Mouse (Mus musculus): ENCODE results near the gene Cstf1.

The Cstf1 gene

GRCm38 (mm10) chr2:172370411-172371223 lies at the start of gene Cstf1, which contains the start of gene Aurka:
Gene Cstf1 (plus strand): TSS chr2:172370681.
Gene Aurka (minus strand): TSS chr2:172370535.
- peak; percentile 94 to 97 for DNase-seq (ENCODE audit: low spot score in 2 of 2)

GRCm38 (mm10) chr2:172320878-172321277 lies 49.6 kb upstream of the Cstf1 start:
- peak; percentile 53 to 79 for DNase-seq (ENCODE audit: low spot score in 2 of 2)

DNA sequence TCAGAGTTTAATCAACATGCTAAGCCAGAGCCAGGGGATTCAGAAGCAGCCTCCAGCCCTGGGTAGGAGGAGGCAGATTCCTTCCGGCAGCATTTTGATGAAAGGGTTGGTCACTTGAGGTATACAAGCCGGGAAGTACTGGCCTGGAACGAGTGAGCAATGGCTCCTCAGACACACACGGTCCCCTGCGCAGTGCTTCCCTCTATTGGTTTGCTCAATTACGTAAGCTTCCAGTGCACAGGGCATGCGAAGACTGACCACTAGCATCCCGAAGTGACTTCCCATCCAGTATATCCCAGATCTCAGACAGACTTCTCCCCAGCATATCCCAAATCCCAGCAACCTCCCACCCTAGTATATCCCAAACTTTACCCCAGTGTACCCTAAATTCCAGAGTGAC lies 42.2 kb upstream of the Cstf1 start:
- no peak for DNase-seq (ENCODE audit: low spot score in 2 of 2)

GRCm38 (mm10) chr2:172329179-172329578 lies 41.3 kb upstream of the Cstf1 start:
- peak; percentile 63 to 82 for DNase-seq (ENCODE audit: low spot score in 2 of 2)

GRCm38 (mm10) chr2:172338206-172338942 lies 32.1 kb upstream of the Cstf1 start:
- no peak for DNase-seq (ENCODE audit: low spot score in 2 of 2)

DNA sequence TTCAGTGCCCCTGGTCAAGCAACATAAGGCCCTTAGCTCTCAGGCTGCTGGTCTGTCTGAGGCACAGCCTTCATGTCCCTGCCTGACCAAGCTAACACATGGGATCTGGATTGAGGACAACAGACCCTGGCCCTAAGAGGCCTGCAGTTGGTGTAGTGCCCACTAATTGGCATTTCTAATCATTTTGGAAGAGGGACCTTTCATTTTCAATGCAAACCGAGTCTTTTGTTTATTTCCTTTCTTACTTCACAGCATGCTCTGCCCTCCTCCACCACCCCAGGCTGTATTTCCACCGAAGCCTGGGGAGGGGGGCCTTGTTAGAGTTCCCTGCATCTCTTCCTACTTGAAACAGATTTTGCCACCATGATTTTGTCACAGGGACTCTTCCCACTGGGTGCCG lies 29.5 kb upstream of the Cstf1 start:
- no peak for DNase-seq (ENCODE audit: low spot score in 2 of 2)

DNA sequence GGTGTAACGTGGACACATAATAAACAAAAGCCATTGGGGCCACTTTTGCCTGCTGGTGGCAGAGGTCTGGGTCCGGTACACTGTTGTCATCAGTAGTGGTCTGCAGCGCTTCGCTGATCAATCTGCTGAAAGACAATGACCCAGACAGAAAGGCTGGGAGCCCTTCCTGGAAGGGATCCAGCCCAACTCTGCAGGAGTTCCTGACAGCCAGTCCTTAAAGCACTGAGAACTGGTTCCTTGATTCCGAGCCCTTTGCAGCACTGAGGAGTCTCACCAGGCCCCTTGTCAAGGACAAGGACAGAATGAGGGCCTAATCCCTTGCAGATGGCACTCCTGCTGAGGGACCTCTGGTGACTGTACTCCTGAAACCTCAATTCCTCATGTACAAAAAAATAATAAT lies 28.9 kb upstream of the Cstf1 start:
- no peak for DNase-seq (ENCODE audit: low spot score in 2 of 2)

DNA sequence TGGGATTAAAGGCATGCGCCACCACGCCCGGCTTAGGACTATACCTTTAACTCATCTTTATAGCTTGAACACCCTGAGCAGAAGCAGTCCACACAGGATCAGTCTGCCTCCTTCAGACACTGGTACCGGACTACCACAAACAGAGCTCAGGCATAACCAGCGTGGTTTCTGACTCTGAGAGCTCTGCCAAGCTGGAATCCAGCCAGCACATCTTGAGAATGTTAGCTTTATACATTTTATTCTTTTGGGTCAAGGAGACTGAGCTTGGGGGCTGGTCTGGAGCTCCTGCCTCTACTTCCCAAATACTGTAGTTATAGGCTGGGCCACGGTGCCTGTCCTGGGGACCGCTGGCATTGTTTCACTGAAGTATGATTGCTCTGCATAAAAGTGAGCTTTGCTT lies 26.7 kb upstream of the Cstf1 start:
- no peak for DNase-seq (ENCODE audit: low spot score in 2 of 2)

DNA sequence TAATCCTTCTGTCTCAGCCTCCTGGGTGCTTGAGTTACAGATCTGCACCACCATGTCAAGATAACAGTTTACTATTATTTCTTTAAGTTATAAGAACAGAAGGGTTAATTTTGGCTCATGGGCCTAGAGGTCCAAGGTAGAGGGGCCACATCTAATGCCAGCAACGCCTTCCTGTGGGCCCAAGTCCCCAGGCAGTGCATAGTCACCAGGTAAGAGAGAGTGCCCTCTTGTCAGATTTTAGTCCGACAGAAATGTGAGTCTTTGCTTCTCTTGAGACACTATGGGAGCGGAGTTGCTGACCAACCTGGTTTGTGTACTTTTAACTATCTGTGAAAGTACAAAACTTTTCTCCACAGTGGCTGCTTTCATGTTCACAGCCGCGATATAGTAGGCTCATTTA lies 25.8 kb upstream of the Cstf1 start:
- DNase-seq (ENCODE audit: low spot score in 2 of 2), result no peak

- peak; percentile 97 to 99 for DNase-seq (ENCODE audit: low spot score in 2 of 2)
Measured at GRCm38 (mm10) chr2:172345258-172345738, 25.2 kb upstream of the Cstf1 start, which contains the start of gene Fam210b. Gene Fam210b (plus strand): TSS chr2:172345565.

DNA sequence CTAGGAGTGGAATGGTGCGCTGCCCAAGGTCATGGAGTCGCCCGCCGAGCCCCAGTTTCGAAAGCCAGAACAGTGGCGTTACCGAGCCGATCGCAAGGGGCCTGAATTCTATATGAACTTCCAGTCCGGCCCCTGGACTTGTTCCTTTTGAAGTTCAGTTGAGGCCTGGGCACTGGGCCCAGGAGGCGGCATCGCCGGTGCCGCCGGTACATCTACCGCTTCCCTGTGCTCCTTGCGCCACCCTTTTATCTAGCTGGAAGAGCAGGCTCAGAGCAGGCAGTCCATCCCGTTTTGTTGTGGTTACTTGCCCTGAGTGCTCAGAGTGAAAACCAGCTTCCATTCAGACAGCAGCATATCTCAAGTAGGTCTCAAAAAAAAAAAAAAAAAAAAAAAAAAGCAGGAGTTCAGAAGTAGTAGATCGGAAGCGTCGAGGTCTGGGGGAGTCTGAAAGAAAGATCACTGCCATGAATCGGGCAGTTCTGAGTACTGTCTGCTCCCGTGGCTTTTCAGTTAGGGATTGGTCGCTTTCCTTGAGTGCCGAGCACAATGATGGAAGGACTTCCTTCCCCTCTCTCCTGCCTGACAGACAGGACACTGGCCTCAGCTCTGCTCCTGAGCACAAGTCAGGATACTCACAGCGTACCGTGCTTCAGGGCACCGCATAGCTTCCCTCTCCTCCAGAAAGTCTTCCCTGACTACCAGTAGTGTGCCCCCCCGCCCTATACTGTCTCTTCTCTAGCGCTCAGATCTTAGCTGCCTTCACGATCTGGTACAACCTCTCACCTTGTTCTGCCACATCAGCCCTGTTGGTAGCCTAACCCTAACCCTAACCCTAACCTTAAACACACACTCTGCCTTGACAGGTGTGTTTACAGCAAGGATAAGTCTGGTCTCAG lies 24.2 kb upstream of the Cstf1 start:
- peak in 1 of 2 experiments; percentile 45 for DNase-seq (ENCODE audit: low spot score in 2 of 2)

DNA sequence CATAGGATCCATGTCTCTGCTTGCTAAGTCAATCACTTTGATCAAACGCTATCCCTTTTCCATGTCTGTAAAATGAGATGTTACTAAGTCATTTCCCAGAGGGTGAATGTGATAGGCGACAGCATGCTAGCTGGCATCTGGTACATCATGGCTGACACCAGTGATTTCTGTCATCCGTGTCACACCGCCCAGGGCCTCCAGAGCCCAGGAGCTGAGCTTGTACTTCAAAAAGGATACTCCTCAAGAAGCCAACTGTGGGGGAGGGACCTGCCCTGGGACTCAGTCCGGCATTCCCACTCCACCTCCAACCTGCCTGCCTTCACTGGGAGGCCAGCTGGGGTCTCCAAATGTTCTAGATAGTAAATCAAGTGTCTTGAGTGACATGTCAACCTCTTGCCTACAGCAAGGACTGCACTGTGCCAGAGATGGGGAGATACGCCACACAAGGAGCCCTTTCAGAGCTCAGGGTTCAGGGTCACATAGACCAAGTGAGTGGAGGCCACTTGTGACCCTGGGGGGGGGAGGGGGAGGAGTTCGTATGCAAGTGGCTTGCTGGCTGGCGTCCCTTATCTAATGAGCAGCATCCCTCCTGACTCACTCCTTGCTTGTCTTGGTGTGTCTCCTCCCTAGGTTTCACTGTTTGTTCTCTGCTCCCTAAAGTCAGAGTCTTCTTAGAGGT lies 23.4 kb upstream of the Cstf1 start:
- DNase-seq (ENCODE audit: low spot score in 2 of 2), result peak; percentile 65 to 73

DNA sequence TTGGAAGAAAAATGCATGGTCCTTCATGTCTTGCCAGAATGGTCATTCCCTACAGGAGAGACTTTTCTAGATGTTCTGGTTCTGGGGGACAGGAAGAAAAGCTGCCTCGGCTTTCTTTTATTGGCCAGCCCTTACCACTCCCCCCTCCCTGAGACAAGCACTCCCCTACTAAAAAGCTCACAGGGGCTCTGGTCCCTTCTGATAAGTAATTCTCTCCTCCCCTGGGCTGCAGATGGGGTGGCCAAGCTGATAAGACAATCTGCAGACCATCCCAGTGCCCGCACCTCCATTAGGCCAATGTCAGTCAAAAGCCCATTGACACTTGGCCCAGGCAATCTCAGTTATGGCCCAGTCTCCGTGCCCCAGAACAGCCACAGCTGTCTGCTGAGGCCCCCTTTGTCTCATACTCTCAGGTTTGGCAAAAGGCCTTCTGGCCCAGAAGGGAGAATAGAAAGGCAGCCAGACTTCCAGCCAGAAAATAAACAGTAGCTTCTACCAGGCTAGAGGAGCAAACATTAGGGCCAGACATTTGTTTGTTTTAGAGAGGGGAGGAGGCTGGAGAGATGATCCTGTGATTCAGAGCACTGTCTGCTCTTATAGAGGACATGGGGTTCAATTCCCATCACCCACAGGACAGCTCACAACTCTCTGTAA lies 22.1 kb upstream of the Cstf1 start:
- DNase-seq (ENCODE audit: low spot score in 2 of 2), result peak in 1 of 2 experiments; percentile 70

DNA sequence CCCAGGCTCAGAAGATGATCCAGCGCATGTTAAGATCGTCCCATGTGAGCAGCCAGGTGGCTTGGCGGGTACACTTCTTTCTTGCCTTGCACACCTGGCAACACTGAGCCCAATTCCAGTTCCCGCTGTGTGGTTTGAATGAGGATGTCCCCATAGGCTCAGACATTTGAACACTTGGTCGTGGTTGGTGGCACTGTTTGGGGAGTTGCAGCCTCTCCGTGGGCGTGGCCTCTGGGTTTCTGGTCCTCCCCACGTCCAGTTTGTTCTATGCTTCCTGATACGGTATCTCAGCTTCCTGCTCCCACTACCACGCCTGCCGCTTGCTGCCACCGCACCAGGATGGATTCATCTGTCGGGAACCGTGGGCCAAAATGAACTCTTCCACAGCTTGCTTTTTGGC lies 20.7 kb upstream of the Cstf1 start:
- no peak for DNase-seq (ENCODE audit: low spot score in 2 of 2)

- no peak for DNase-seq (ENCODE audit: low spot score in 2 of 2)
Measured at GRCm38 (mm10) chr2:172350773-172351172, 19.7 kb upstream of the Cstf1 start.

GRCm38 (mm10) chr2:172353218-172353617 lies 17.3 kb upstream of the Cstf1 start:
- DNase-seq (ENCODE audit: low spot score in 2 of 2), result no peak

- no peak for DNase-seq (ENCODE audit: low spot score in 2 of 2)
Measured at GRCm38 (mm10) chr2:172354761-172355160, 15.7 kb upstream of the Cstf1 start.

GRCm38 (mm10) chr2:172355833-172356232 lies 14.6 kb upstream of the Cstf1 start:
- no peak for DNase-seq (ENCODE audit: low spot score in 2 of 2)

DNA sequence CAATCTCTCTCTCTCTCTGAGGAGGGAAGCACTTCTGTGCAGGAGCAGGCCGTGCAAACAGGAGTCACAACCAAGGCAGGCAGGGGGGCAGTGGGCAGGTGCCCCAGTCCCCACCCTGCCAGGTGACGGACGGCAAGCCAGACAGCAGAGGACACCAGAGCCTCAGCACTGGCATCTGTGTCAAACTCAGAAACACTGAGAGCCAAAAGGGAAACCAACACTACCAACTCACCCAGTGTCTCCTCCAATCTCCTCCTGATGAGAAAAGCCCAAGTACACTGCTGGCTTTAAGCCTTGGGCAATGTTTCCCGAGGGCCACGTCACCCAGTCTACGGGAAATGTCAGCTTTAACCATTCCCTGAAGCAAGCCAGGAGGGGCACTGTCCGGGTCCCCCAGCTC lies 7.3 kb upstream of the Cstf1 start:
- no peak for DNase-seq (ENCODE audit: low spot score in 2 of 2)

DNA sequence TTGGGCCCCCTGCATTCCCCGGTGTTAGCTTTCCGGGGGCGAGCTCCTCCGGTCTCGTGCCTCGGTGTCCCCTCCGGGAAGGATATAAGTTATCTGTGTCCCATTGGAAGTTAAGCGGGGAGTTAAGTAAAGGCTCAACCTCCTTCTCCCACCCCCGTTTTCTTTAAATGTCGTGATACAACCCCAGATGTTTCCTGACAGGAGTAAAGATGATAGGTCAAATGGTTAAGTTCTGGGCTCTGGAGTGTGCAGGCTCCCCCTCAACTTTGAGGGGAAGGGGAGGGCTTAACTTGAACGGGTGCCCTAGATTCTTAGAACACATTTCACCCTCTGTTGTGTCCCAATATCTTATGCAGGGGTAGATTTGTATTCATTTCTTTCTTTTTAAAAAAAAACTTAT lies 777 bp downstream of the Cstf1 start:
- DNase-seq (ENCODE audit: low spot score in 2 of 2), result no peak

DNA sequence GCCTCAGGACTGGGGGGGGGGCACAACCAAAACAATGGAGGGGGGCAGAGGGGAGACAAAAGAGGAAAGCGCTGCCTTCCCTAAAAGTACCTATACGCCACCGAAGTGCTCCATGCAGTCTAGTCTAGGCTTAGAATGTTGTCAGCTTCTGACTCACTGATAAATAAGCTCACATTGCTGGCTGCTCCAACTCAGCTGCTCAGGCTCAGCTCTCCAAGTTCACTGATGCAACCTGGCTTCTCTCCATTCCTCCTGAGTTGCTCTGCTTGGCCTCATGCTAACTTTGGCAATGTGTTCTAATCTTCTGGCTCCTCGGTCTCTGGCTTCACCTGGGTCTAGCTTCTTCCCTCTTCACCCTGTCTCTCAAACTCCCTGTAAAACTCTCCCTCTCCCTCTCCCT lies 6.1 kb downstream of the Cstf1 start:
- no peak for DNase-seq (ENCODE audit: low spot score in 2 of 2)
